Comparison of ENCODE assay signal across 9 mouse cellular contexts in the genomic region with DNA sequence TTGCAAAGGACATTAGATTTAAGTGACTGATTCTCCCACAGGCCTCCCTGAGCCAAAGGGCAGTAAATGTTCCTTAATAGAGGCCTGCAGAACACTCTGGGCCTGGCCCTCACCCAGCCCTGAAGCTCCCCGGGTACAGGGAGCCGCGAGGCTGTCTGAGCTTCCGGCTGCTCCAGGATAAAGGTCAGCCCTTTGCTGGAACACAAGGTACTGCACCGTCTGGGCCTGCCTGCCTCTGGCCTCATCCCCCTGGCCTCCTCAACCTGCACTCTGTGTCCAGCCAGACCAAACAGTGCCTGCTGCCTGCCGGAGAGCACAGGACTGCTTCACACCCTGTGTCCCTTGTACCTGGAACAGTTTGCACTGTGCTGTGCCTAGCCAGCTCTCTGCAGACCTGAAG. TPM values are rescaled to one million over a fixed set of nuclear protein-coding genes. Genes with fewer than 3 reads are reported as not detected.
DNase-seq lines count a peak whose midpoint lies in the region; ATAC-seq and TF ChIP-seq lines count a peak whose summit lies in the region.
"Had no signal": no experiment of that assay in that cellular context is flagged by ENCODE, and none has a peak within 500 bp of the region (broad histone marks: within the 10 kb centered on the region; RNA-seq: fewer than 3 reads in every experiment).

No protein-coding gene starts in this region.

- peak; percentile 73 for ATAC-seq in stomach, postnatal 0 days (ENCODE audit: low FRiP score, low TSS enrichment)
- ATAC-seq in hindbrain, embryonic 16.5 days = no peak

- TF ChIP-seq EP300 in stomach, postnatal 0 days (optimal IDR thresholded peaks at IDR 0.05) = no peak

- no peaks in the 10 kb centered on the region for H3K36me3 ChIP-seq in heart, embryonic 10.5 days
- H3K36me3 ChIP-seq in limb, embryonic 10.5 days = no peaks in the 10 kb centered on the region
- H3K36me3 ChIP-seq in stomach, postnatal 0 days (ENCODE audit: control insufficient read depth, insufficient read depth, low read length) = no peaks in the 10 kb centered on the region
- H3K36me3 ChIP-seq in hindbrain, embryonic 16.5 days (ENCODE audit: control insufficient read depth, insufficient read depth, low read length) = no peaks in the 10 kb centered on the region

- 0 out of 2 replicates have a peak, but pooled peaks have one; percentile 15 for TF ChIP-seq CTCF in stomach, postnatal 0 days (IDR thresholded peaks at IDR 0.05; ENCODE audit: low read depth)

- H3K4me2 ChIP-seq in stomach, postnatal 0 days (replicated peaks; ENCODE audit: low read depth) = no peak overlapping the region
- H3K4me2 ChIP-seq in hindbrain, embryonic 16.5 days (ENCODE audit: low read length) = no peak overlapping the region

- 54% methylated on average over 6 of the region's 6 CpGs for WGBS in heart, embryonic 10.5 days
- 39% methylated on average over 6 of the region's 6 CpGs for WGBS in limb, embryonic 10.5 days
- WGBS in stomach, postnatal 0 days = 23% methylated on average over 6 of the region's 6 CpGs
- 47% methylated on average over 6 of the region's 6 CpGs for WGBS in hindbrain, embryonic 16.5 days

- H3K9me3 ChIP-seq in heart, embryonic 10.5 days = no peaks in the 10 kb centered on the region
- H3K9me3 ChIP-seq in limb, embryonic 10.5 days (replicated peaks) = no peaks in the 10 kb centered on the region
- no peaks in the 10 kb centered on the region for H3K9me3 ChIP-seq in stomach, postnatal 0 days (ENCODE audit: control insufficient read depth, low read length)
- no peaks in the 10 kb centered on the region for H3K9me3 ChIP-seq in hindbrain, embryonic 16.5 days (ENCODE audit: control insufficient read depth, low read length)

- DNase-seq in thymus, postnatal 4 days = peak; percentile 25
- no peak for DNase-seq in thymus, postnatal 25 days
- no peak for DNase-seq in heart, embryonic 10.5 days (ENCODE audit: low spot score)
- DNase-seq in limb, embryonic 10.5 days (ENCODE audit: low spot score) = no peak
- DNase-seq in stomach, postnatal 0 days (ENCODE audit: low spot score) = peak; percentile 80
- DNase-seq in layer of hippocampus, adult 9-10 months (ENCODE audit: low spot score) = no peak
- no peak for DNase-seq in neural tube, embryonic 10.5 days (ENCODE audit: extremely low spot score, low spot score)

- peak overlapping the region; percentile 65; the same call in 1 of the 2 replicates for H3K27ac ChIP-seq in heart, embryonic 10.5 days
- H3K27ac ChIP-seq in limb, embryonic 10.5 days = peak overlapping the region; percentile 42
- peak overlapping the region; percentile 91 for H3K27ac ChIP-seq in stomach, postnatal 0 days (replicated peaks)
- H3K27ac ChIP-seq in hindbrain, embryonic 16.5 days (ENCODE audit: low read depth, low read length) = no peak overlapping the region

- peak overlapping the region; percentile 24 for H3K9ac ChIP-seq in stomach, postnatal 0 days (ENCODE audit: low read length)
- H3K9ac ChIP-seq in hindbrain, embryonic 16.5 days (ENCODE audit: low read depth, low read length) = no peak overlapping the region

- no peak overlapping the region for H3K4me3 ChIP-seq in heart, embryonic 10.5 days
- no peak overlapping the region for H3K4me3 ChIP-seq in limb, embryonic 10.5 days
- no peak overlapping the region for H3K4me3 ChIP-seq in stomach, postnatal 0 days (ENCODE audit: low read depth, low read length)
- no peak overlapping the region for H3K4me3 ChIP-seq in hindbrain, embryonic 16.5 days (ENCODE audit: low read length)

- H3K4me1 ChIP-seq in heart, embryonic 10.5 days = peaks cover 46% of the 10 kb centered on the region
- peaks cover 38% of the 10 kb centered on the region for H3K4me1 ChIP-seq in limb, embryonic 10.5 days
- peaks cover 26% of the 10 kb centered on the region for H3K4me1 ChIP-seq in stomach, postnatal 0 days (replicated peaks; ENCODE audit: control insufficient read depth, insufficient read depth)
- peaks cover 7% of the 10 kb centered on the region for H3K4me1 ChIP-seq in hindbrain, embryonic 16.5 days (ENCODE audit: control insufficient read depth, insufficient read depth, low read depth, low read length)

- H3K27me3 ChIP-seq in heart, embryonic 10.5 days (ENCODE audit: insufficient read depth, poor library complexity, severe bottlenecking) = peaks cover 65% of the 10 kb centered on the region
- peaks cover 57% of the 10 kb centered on the region for H3K27me3 ChIP-seq in limb, embryonic 10.5 days (ENCODE audit: low read depth, poor library complexity, severe bottlenecking)
- no peaks in the 10 kb centered on the region for H3K27me3 ChIP-seq in stomach, postnatal 0 days (ENCODE audit: control insufficient read depth, insufficient read depth, low read length)
- no peaks in the 10 kb centered on the region; the same call in 1 of the 2 replicates for H3K27me3 ChIP-seq in hindbrain, embryonic 16.5 days (replicated peaks; ENCODE audit: control insufficient read depth, insufficient read depth, low read length)

RNA-seq across cellular contexts. Expression of a gene that starts 4.6 kb away (rescaled TPM):
- 16.0 and 21.9 TPM in 2 replicates for polyA plus RNA-seq in heart, embryonic 10.5 days (2016; fragmentation: Nextera tagmentation; extraction: Ambion mirVana)
- polyA plus RNA-seq in limb, embryonic 10.5 days (2016; fragmentation: Nextera tagmentation; extraction: Ambion mirVana) = 32.5 and 32.6 TPM in 2 replicates
- 9.2 and 11.8 TPM in 2 replicates for polyA plus RNA-seq in stomach, postnatal 0 days (2015; fragmentation: Nextera tagmentation; extraction: Ambion mirVana)
- polyA plus RNA-seq in hindbrain, embryonic 16.5 days (2015; fragmentation: Nextera tagmentation; extraction: Ambion mirVana) = 26.7 and 30.8 TPM in 2 replicates

RNA-seq across cellular contexts. Expression of a gene that starts 17.9 kb away (rescaled TPM):
- polyA plus RNA-seq in heart, embryonic 10.5 days (2016; fragmentation: Nextera tagmentation; extraction: Ambion mirVana) = 0.10 TPM in 1 of 2 replicates, not detected in the other
- not detected in 2 replicates for polyA plus RNA-seq in limb, embryonic 10.5 days (2016; fragmentation: Nextera tagmentation; extraction: Ambion mirVana)
- polyA plus RNA-seq in stomach, postnatal 0 days (2015; fragmentation: Nextera tagmentation; extraction: Ambion mirVana) = not detected in 2 replicates
- not detected in 2 replicates for polyA plus RNA-seq in hindbrain, embryonic 16.5 days (2015; fragmentation: Nextera tagmentation; extraction: Ambion mirVana)
- polyA plus RNA-seq: large intestine, adult 2 months had no signal

RNA-seq across cellular contexts. Expression of a gene that starts 36.5 kb away (rescaled TPM):
- not detected in 2 replicates for polyA plus RNA-seq in heart, embryonic 10.5 days (2016; fragmentation: Nextera tagmentation; extraction: Ambion mirVana)
- polyA plus RNA-seq in limb, embryonic 10.5 days (2016; fragmentation: Nextera tagmentation; extraction: Ambion mirVana) = not detected in 2 replicates
- polyA plus RNA-seq in stomach, postnatal 0 days (2015; fragmentation: Nextera tagmentation; extraction: Ambion mirVana) = not detected in 2 replicates
- polyA plus RNA-seq in hindbrain, embryonic 16.5 days (2015; fragmentation: Nextera tagmentation; extraction: Ambion mirVana) = not detected in 2 replicates
- polyA plus RNA-seq: large intestine, adult 2 months had no signal

RNA-seq across cellular contexts. Expression of a gene that starts 47.9 kb away (rescaled TPM):
- 0.46 TPM in 1 of 2 replicates, not detected in the other for polyA plus RNA-seq in heart, embryonic 10.5 days (2016; fragmentation: Nextera tagmentation; extraction: Ambion mirVana)
- not detected in 2 replicates for polyA plus RNA-seq in limb, embryonic 10.5 days (2016; fragmentation: Nextera tagmentation; extraction: Ambion mirVana)
- polyA plus RNA-seq in stomach, postnatal 0 days (2015; fragmentation: Nextera tagmentation; extraction: Ambion mirVana) = 1,789 and 1,944 TPM in 2 replicates
- not detected in 2 replicates for polyA plus RNA-seq in hindbrain, embryonic 16.5 days (2015; fragmentation: Nextera tagmentation; extraction: Ambion mirVana)

Comparison
In these comparisons a context has a peak if more than half of its experiments do, and no peak if none do; other contexts are left out.
1. DNase-seq: peak in thymus, postnatal 4 days (single experiment) and stomach, postnatal 0 days (single experiment); none in thymus, postnatal 25 days (single experiment), heart, embryonic 10.5 days (single experiment), limb, embryonic 10.5 days (single experiment), layer of hippocampus, adult 9-10 months (single experiment) and neural tube, embryonic 10.5 days (single experiment).